Comparison of ENCODE assay signal across 27 mouse cellular contexts in the genomic region with DNA sequence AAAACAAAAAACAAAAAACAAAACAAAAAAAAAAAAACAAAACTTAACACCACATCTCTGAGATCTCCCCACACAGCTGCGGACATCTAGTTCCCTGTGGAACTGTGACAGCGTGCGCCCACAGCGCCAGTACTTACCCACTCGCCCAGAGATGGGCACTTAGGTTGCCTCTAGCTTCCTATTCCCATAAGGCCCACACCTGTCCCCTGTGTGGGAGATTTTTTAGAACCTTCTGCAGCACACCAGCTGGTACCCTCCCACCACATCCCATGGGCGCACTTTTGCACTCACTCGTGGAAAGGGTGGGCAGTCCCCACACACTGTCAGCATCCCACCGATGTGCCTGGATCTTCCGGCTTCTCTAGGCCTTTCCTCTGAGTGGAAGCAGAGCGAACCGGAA. TPM values are rescaled to one million over a fixed set of nuclear protein-coding genes. Genes with fewer than 3 reads are reported as not detected.
DNase-seq lines count a peak whose midpoint lies in the region; ATAC-seq lines count a peak whose summit lies in the region.
"Had no signal": no experiment of that assay in that cellular context is flagged by ENCODE, and none has a peak within 500 bp of the region (broad histone marks: within the 10 kb centered on the region; RNA-seq: fewer than 3 reads in every experiment).

No protein-coding gene starts in this region.

- H3K4me1 ChIP-seq in intestine, embryonic 16.5 days (ENCODE audit: control insufficient read depth, insufficient read depth, low read length): peaks cover 3% of the 10 kb centered on the region

- no peaks in the 10 kb centered on the region for H3K9me3 ChIP-seq in intestine, embryonic 16.5 days (ENCODE audit: control insufficient read depth, low read length)
- H3K9me3 ChIP-seq: embryonic facial prominence, embryonic 12.5 days; forebrain, embryonic 12.5 days; heart, embryonic 13.5 days had no signal

- H3K36me3 ChIP-seq in intestine, embryonic 16.5 days (ENCODE audit: control insufficient read depth, insufficient read depth, low read length): no peaks in the 10 kb centered on the region
- H3K36me3 ChIP-seq: embryonic facial prominence, embryonic 12.5 days; forebrain, embryonic 12.5 days; heart, embryonic 13.5 days had no signal

- H3K9ac ChIP-seq in intestine, embryonic 16.5 days (ENCODE audit: low read depth, low read length): no peak overlapping the region
- H3K9ac ChIP-seq: embryonic facial prominence, embryonic 12.5 days; forebrain, embryonic 12.5 days; heart, embryonic 13.5 days had no signal

- no peak overlapping the region for H3K27ac ChIP-seq in intestine, embryonic 16.5 days (ENCODE audit: low read length)
- H3K27ac ChIP-seq: embryonic facial prominence, embryonic 12.5 days; forebrain, embryonic 12.5 days; gastrocnemius, adult 2 months; heart, embryonic 13.5 days had no signal

- WGBS in intestine, embryonic 16.5 days: 83% methylated on average over 11 of the region's 11 CpGs

- H3K27me3 ChIP-seq in intestine, embryonic 16.5 days (replicated peaks; ENCODE audit: control insufficient read depth, insufficient read depth, low read length): no peaks in the 10 kb centered on the region
- H3K27me3 ChIP-seq: embryonic facial prominence, embryonic 12.5 days had no signal

- H3K4me2 ChIP-seq in intestine, embryonic 16.5 days (ENCODE audit: low read depth, low read length): no peak overlapping the region
- H3K4me2 ChIP-seq: embryonic facial prominence, embryonic 12.5 days; forebrain, embryonic 12.5 days; heart, embryonic 13.5 days had no signal

- ATAC-seq in frontal cortex, adult (ENCODE audit: low TSS enrichment): peak; percentile 59; the same call in 1 of the 2 replicates
- ATAC-seq in intestine, embryonic 16.5 days: no peak
- ATAC-seq: CD4-positive, CD25-positive, alpha-beta regulatory T cell, adult 4 months; forebrain, embryonic 16.5 days had no signal

- intact Hi-C loops in left cerebral cortex, postnatal 36 days (cut with DNase I): no loop called here

- no peak for DNase-seq in frontal cortex, postnatal 14 days (ENCODE audit: low spot score in 2 of 2)
- peak; percentile 36 for DNase-seq in layer of hippocampus, adult 9-11 months
- no peak for DNase-seq in layer of hippocampus, postnatal 25 days (ENCODE audit: extremely low spot score in 1 of 2, low spot score in 1 of 2)
- DNase-seq in right cerebral cortex, adult 18-20 months: peak; percentile 73
- no peak for DNase-seq in right cerebral cortex, postnatal 14 days
- DNase-seq in left cerebral cortex, postnatal 36 days (ENCODE audit: low spot score in 2 of 2): peak; percentile 52 to 68
- DNase-seq: adrenal gland, postnatal 10 days; B cell, adult 2 months; cerebellum, adult 11-12 months; cerebellum, adult 9-10 months; cerebellum, postnatal 25 days; gastrocnemius, adult 2 months; gastrocnemius, postnatal 25 days; heart, postnatal 36 days had no signal

- H3K4me3 ChIP-seq in intestine, embryonic 16.5 days (ENCODE audit: low read length): no peak overlapping the region
- H3K4me3 ChIP-seq: embryonic facial prominence, embryonic 12.5 days; forebrain, embryonic 12.5 days; gastrocnemius, adult 2 months; heart, embryonic 13.5 days had no signal

RNA-seq across cellular contexts. Expression of a gene that starts 27.4 kb away (rescaled TPM):
- not detected for total RNA-seq in layer of hippocampus, postnatal 25 days (2021)
- not detected for total RNA-seq in left cerebral cortex, postnatal 36 days (2021)
- not detected in 2 replicates for polyA plus RNA-seq in intestine, embryonic 16.5 days (2015; fragmentation: Nextera tagmentation; extraction: Ambion mirVana)
- total RNA-seq: adrenal gland, postnatal 10 days; adrenal gland, postnatal 4 days; gastrocnemius, adult 2 months; gastrocnemius, postnatal 25 days; granulocyte monocyte progenitor cell, adult 5-6 weeks; heart, postnatal 36 days; MEL had no signal
- polyA plus RNA-seq: CD4-positive, CD25-positive, alpha-beta regulatory T cell, adult 4 months; cortical plate, adult 2 months; embryonic facial prominence, embryonic 12.5 days; forebrain, embryonic 12.5 days; forebrain, embryonic 16.5 days; heart, embryonic 13.5 days; heart, postnatal 0 days; hindbrain, embryonic 11.5 days had no signal

RNA-seq across cellular contexts. Expression of a gene that starts 31.1 kb away (rescaled TPM):
- 10 to 100 TPM; 74.1 to 76.7 TPM for total RNA-seq in layer of hippocampus, postnatal 25 days (2021)
- total RNA-seq in left cerebral cortex, postnatal 36 days (2021): 10 to 100 TPM; 85.9 to 93.8 TPM
- polyA plus RNA-seq in intestine, embryonic 16.5 days (2015; fragmentation: Nextera tagmentation; extraction: Ambion mirVana): 1.1 and 1.3 TPM in 2 replicates
- polyA plus RNA-seq: CD4-positive, CD25-positive, alpha-beta regulatory T cell, adult 4 months had no signal

RNA-seq across cellular contexts. Expression of a gene that starts 39.8 kb away (rescaled TPM):
- not detected for total RNA-seq in layer of hippocampus, postnatal 25 days (2021)
- not detected for total RNA-seq in left cerebral cortex, postnatal 36 days (2021)
- not detected in 2 replicates for polyA plus RNA-seq in intestine, embryonic 16.5 days (2015; fragmentation: Nextera tagmentation; extraction: Ambion mirVana)
- total RNA-seq: adrenal gland, postnatal 10 days; adrenal gland, postnatal 4 days; gastrocnemius, adult 2 months; gastrocnemius, postnatal 25 days; granulocyte monocyte progenitor cell, adult 5-6 weeks; heart, postnatal 36 days; MEL had no signal
- polyA plus RNA-seq: CD4-positive, CD25-positive, alpha-beta regulatory T cell, adult 4 months; cortical plate, adult 2 months; embryonic facial prominence, embryonic 12.5 days; forebrain, embryonic 12.5 days; forebrain, embryonic 16.5 days; heart, embryonic 13.5 days; heart, postnatal 0 days; hindbrain, embryonic 11.5 days had no signal

RNA-seq across cellular contexts. Expression of a gene that starts 45.6 kb away (rescaled TPM):
- total RNA-seq in layer of hippocampus, postnatal 25 days (2021): 1 to 10 TPM; 1.3 to 2.3 TPM
- 1 to 10 TPM; 1.3 to 2.0 TPM for total RNA-seq in left cerebral cortex, postnatal 36 days (2021)
- polyA plus RNA-seq in intestine, embryonic 16.5 days (2015; fragmentation: Nextera tagmentation; extraction: Ambion mirVana): 17.8 and 19.4 TPM in 2 replicates

RNA-seq across cellular contexts. Expression of a gene that starts 57.8 kb away (rescaled TPM):
- total RNA-seq in layer of hippocampus, postnatal 25 days (2021): not detected
- total RNA-seq in left cerebral cortex, postnatal 36 days (2021): not detected
- 94.3 and 150 TPM in 2 replicates for polyA plus RNA-seq in intestine, embryonic 16.5 days (2015; fragmentation: Nextera tagmentation; extraction: Ambion mirVana)
- total RNA-seq: adrenal gland, postnatal 10 days; gastrocnemius, adult 2 months; gastrocnemius, postnatal 25 days; granulocyte monocyte progenitor cell, adult 5-6 weeks; heart, postnatal 36 days; MEL had no signal
- polyA plus RNA-seq: CD4-positive, CD25-positive, alpha-beta regulatory T cell, adult 4 months; cortical plate, adult 2 months; embryonic facial prominence, embryonic 12.5 days; forebrain, embryonic 12.5 days; forebrain, embryonic 16.5 days; heart, embryonic 13.5 days; heart, postnatal 0 days; hindbrain, embryonic 11.5 days had no signal

Comparison
In these comparisons a context has a peak if more than half of its experiments do, and no peak if none do; other contexts are left out.
1. DNase-seq: peak in layer of hippocampus, adult 9-11 months (single experiment), right cerebral cortex, adult 18-20 months (single experiment) and left cerebral cortex, postnatal 36 days (2 of 2); none in frontal cortex, postnatal 14 days (0 of 2), layer of hippocampus, postnatal 25 days (0 of 2) and right cerebral cortex, postnatal 14 days (single experiment).